Mouse (Mus musculus) ES-Bruce4 (cell line): ENCODE data around the gene Marveld1.

Experiments used
- CTCF ChIP-seq: IDR thresholded peaks from one replicate; pipeline ENCODE4 v1.8.1; 2011; ENCODE audit warnings: low read depth, low read length
- EP300 ChIP-seq: IDR thresholded peaks from 2 replicates; pipeline ENCODE4 v1.6.1; 2011; ENCODE audit warnings: low read depth, low read length; ENCODE audit not compliant: insufficient read depth
- POLR2A ChIP-seq: IDR thresholded peaks from one replicate; pipeline ENCODE4 v1.8.1; 2011; ENCODE audit warnings: low read length; ENCODE audit not compliant: insufficient read depth

DNA sequence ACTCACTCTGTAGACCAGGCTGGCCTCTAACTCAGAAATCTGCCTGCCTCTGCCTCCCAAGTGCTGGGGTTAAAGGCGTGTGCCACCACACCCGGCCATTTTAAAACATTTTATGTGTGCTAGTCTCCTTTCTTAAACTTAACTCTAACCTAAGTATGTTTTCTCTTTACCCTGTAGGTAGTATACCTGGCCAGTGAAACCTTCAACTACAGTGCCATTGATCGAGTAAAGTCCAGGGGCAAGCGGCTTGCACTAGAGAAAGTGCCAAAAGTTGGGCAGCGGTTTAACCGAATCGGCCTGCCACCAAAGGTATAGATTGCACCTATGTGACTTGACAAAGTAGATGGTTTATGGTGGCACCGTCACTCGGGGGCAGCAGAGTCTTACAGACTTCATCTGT lies 42.5 kb upstream of the Marveld1 start:
- TF ChIP-seq EP300 (no peak), POLR2A (no peak), CTCF (no peak)
